Mouse (Mus musculus): ENCODE data around the gene Gmds. TPM values are rescaled to one million over a fixed set of nuclear protein-coding genes. Genes with fewer than 3 reads are reported as not detected.

The Gmds gene
- polyA plus RNA-seq, 1 experiment: 5.2 TPM

DNA sequence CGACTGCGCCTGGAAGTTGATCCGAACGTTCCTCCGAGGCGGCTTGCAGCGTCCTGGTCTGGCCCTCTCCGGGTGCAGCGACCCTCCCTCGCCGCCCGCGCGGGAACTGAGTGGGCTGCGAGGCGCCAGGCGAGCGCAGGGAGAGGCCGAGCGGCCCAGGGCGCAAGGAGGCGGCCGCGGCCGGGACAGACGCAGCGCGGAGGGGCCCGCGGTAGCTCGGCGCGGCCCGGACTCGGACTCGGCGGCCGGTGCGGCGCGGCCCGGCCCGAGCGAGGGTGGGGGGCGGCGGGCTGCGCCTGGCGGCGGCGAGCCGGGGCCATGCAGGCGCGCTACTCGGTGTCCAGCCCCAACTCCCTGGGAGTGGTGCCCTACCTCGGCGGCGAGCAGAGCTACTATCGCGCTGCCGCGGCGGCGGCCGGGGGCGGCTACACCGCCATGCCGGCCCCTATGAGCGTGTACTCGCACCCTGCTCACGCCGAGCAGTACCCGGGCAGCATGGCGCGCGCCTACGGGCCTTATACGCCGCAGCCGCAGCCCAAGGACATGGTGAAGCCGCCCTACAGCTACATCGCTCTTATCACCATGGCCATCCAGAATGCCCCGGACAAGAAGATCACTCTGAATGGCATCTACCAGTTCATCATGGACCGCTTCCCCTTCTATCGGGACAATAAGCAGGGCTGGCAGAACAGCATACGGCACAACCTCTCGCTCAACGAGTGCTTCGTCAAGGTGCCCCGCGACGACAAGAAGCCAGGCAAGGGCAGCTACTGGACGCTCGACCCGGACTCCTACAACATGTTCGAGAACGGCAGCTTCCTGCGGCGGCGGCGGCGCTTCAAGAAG is 531.4 kb downstream of the Gmds start:
- H3K4me3 ChIP-seq (ENCODE audit: control insufficient read depth, low read depth, low read length): peak overlapping the region; percentile 78

DNA sequence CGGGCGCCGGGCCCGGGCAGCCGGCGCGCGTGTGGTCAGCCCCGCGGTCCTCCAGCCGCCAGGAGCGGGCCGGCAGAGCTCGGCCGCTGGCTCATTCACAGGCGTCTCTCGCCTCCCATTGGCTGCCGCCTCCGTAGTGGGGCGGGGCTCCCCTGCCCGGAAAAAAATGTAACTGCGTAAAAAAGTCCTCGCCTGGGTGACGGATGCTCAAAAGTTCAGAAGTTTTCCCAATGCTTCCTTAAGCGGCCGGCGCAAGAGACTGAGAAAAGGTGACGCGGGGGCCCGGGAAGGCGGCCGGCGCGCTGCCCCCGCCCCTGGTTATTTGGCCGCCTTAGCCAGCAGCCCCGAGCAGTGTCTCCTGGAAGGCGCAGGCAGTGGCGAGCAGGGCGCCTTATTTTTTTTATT is 532.1 kb downstream of the Gmds start, which contains the start of gene Foxc1:
Gene Foxc1, plus strand, starts transcription at position 206 of the 405 bp plus-strand sequence.
- H3K36me3 ChIP-seq (ENCODE audit: control insufficient read depth, insufficient read depth, low read length): no peaks in the 10 kb centered on the region
- TF ChIP-seq CTCF (IDR thresholded peaks at IDR 0.05; ENCODE audit: control insufficient read depth, insufficient read depth, insufficient replicate concordance, low read depth, low read length) (no peak), POLR2A (IDR thresholded peaks at IDR 0.05; ENCODE audit: control insufficient read depth, low read depth, low read length) (no peak)
- H3K27me3 ChIP-seq (ENCODE audit: control insufficient read depth, insufficient read depth, low read length): peaks cover 12% of the 10 kb centered on the region
- H3K4me1 ChIP-seq (ENCODE audit: control insufficient read depth, insufficient read depth, low read length): peaks cover 43% of the 10 kb centered on the region
- H3K27ac ChIP-seq (ENCODE audit: control insufficient read depth, insufficient read depth, low read depth, low read length): no peak within 1 kb of the TSS
- peak within 1 kb of the TSS; percentile 78 for H3K4me3 ChIP-seq (ENCODE audit: control insufficient read depth, low read depth, low read length)

More for the DNA sequence above, 531.4 kb downstream of the Gmds start:
- Histone ChIP-seq H3K27me3 (ENCODE audit: control insufficient read depth, insufficient read depth, low read length) (peaks cover 9% of the 10 kb centered on the region), H3K27ac (ENCODE audit: control insufficient read depth, insufficient read depth, low read depth, low read length) (no peak overlapping the region), H3K36me3 (ENCODE audit: control insufficient read depth, insufficient read depth, low read length) (no peaks in the 10 kb centered on the region), H3K4me1 (ENCODE audit: control insufficient read depth, insufficient read depth, low read length) (peaks cover 38% of the 10 kb centered on the region)
- TF ChIP-seq CTCF (IDR thresholded peaks at IDR 0.05; ENCODE audit: control insufficient read depth, insufficient read depth, insufficient replicate concordance, low read depth, low read length): no peak
- no peak for TF ChIP-seq POLR2A (IDR thresholded peaks at IDR 0.05; ENCODE audit: control insufficient read depth, low read depth, low read length)

- no peak for TF ChIP-seq CTCF (IDR thresholded peaks at IDR 0.05; ENCODE audit: control insufficient read depth, insufficient read depth, insufficient replicate concordance, low read depth, low read length)
- no peak for TF ChIP-seq POLR2A (IDR thresholded peaks at IDR 0.05; ENCODE audit: control insufficient read depth, low read depth, low read length)
- Histone ChIP-seq H3K36me3 (ENCODE audit: control insufficient read depth, insufficient read depth, low read length) (no peaks in the 10 kb centered on the region), H3K4me1 (ENCODE audit: control insufficient read depth, insufficient read depth, low read length) (peaks cover 46% of the 10 kb centered on the region), H3K4me3 (ENCODE audit: control insufficient read depth, low read depth, low read length) (peak overlapping the region; percentile 48), H3K27ac (ENCODE audit: control insufficient read depth, insufficient read depth, low read depth, low read length) (no peak overlapping the region), H3K27me3 (ENCODE audit: control insufficient read depth, insufficient read depth, low read length) (peaks cover 15% of the 10 kb centered on the region)
Observed at GRCm38 (mm10) chr13:31805831-31806427, 532.6 kb downstream of the Gmds start.

GRCm38 (mm10) chr13:31804571-31804970 is 534.0 kb downstream of the Gmds start:
- no peak for TF ChIP-seq CTCF (IDR thresholded peaks at IDR 0.05; ENCODE audit: control insufficient read depth, insufficient read depth, insufficient replicate concordance, low read depth, low read length)
- TF ChIP-seq POLR2A (IDR thresholded peaks at IDR 0.05; ENCODE audit: control insufficient read depth, low read depth, low read length): no peak
- peaks cover 44% of the 10 kb centered on the region for H3K4me1 ChIP-seq (ENCODE audit: control insufficient read depth, insufficient read depth, low read length)
- no peaks in the 10 kb centered on the region for H3K36me3 ChIP-seq (ENCODE audit: control insufficient read depth, insufficient read depth, low read length)
- H3K27me3 ChIP-seq (ENCODE audit: control insufficient read depth, insufficient read depth, low read length): peaks cover 15% of the 10 kb centered on the region
- no peak overlapping the region for H3K4me3 ChIP-seq (ENCODE audit: control insufficient read depth, low read depth, low read length)
- no peak overlapping the region for H3K27ac ChIP-seq (ENCODE audit: control insufficient read depth, insufficient read depth, low read depth, low read length)

GRCm38 (mm10) chr13:31803166-31804093 is 535.1 kb downstream of the Gmds start:
- no peak overlapping the region for H3K4me3 ChIP-seq (ENCODE audit: control insufficient read depth, low read depth, low read length)
- TF ChIP-seq POLR2A (IDR thresholded peaks at IDR 0.05; ENCODE audit: control insufficient read depth, low read depth, low read length) (no peak), CTCF (IDR thresholded peaks at IDR 0.05; ENCODE audit: control insufficient read depth, insufficient read depth, insufficient replicate concordance, low read depth, low read length) (no peak)
- H3K36me3 ChIP-seq (ENCODE audit: control insufficient read depth, insufficient read depth, low read length): no peaks in the 10 kb centered on the region
- H3K27me3 ChIP-seq (ENCODE audit: control insufficient read depth, insufficient read depth, low read length): peaks cover 15% of the 10 kb centered on the region
- H3K4me1 ChIP-seq (ENCODE audit: control insufficient read depth, insufficient read depth, low read length): peaks cover 42% of the 10 kb centered on the region
- H3K27ac ChIP-seq (ENCODE audit: control insufficient read depth, insufficient read depth, low read depth, low read length): no peak overlapping the region

DNA sequence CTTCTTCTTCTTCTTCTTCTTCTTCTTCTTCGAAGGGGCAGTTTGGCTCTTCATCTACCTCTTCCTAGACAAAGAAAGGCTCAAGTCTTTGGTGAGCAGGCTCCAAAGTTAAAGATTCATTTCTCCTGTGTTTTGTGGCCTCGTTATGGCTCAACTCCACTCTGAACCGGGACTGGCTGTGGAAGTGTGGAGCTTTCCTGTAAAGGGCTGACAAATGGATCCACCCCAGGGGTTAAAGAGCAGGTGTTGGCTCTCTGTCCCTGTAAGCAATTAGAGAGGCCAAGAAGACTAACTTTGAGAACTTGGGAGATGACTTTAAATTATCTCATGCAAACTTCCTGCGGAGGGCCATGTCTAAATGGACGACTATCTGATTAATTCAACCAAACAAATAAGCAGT is 536.1 kb downstream of the Gmds start:
- Histone ChIP-seq H3K27me3 (ENCODE audit: control insufficient read depth, insufficient read depth, low read length) (peaks cover 15% of the 10 kb centered on the region), H3K27ac (ENCODE audit: control insufficient read depth, insufficient read depth, low read depth, low read length) (no peak overlapping the region), H3K4me3 (ENCODE audit: control insufficient read depth, low read depth, low read length) (no peak overlapping the region), H3K36me3 (ENCODE audit: control insufficient read depth, insufficient read depth, low read length) (no peaks in the 10 kb centered on the region), H3K4me1 (ENCODE audit: control insufficient read depth, insufficient read depth, low read length) (peaks cover 34% of the 10 kb centered on the region)
- TF ChIP-seq CTCF (IDR thresholded peaks at IDR 0.05; ENCODE audit: control insufficient read depth, insufficient read depth, insufficient replicate concordance, low read depth, low read length): no peak
- no peak for TF ChIP-seq POLR2A (IDR thresholded peaks at IDR 0.05; ENCODE audit: control insufficient read depth, low read depth, low read length)

All from testis, adult 2 months (tissue).